Mouse (Mus musculus) testis, postnatal 10 days (tissue): ENCODE measurements around the gene Slc12a8.

Source experiments
- DNase-seq: peaks from one replicate; pipeline ENCODE4 v3.0.0; 2021; ENCODE audit warnings: low spot score

Slc12a8 gene

DNA sequence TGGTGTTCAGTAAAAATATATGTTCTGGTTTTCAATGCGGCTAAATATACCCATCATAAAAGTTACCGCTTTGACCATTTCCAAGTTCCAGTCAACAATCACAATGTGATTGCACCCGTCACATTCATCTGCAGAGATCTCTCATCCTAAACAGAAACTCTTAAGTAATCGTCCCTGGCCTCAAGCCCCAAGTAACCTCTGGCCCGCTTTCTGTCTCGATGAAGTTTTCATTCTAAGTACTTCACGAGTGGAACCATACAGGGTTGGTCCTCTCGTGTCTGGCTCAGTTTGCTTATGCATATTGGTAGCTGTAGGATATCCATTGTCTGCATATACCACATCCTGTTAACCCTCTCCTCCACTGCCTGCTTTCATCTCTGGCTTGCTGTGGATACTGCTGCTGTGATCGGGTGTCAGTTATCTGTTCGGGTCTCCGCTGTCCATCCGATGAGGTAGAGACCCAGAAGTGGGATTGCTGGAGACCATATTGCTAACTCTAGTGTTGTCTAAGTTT is 181.2 kb downstream of the Slc12a8 start:
- DNase-seq, result no peak

DNA sequence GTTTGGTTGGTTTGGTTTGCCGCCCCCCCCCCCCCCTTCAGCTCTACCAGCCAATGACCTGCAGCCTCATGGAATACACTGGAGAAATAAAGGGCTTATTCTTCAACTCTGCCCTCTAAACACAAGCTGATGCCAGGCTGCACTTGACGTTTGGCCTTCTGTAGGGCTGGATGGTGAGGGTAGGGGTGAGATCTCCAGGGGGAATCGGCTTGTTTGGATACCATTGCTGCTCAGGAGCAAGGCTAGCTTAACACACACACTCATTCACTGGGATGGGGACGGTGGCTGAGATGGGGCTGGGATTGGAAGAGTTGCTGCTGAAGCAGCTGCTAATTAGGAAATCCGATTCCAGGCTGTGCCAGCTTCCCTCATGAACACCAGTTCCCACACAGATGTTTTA is 183.5 kb downstream of the Slc12a8 start:
- no peak for DNase-seq

DNA sequence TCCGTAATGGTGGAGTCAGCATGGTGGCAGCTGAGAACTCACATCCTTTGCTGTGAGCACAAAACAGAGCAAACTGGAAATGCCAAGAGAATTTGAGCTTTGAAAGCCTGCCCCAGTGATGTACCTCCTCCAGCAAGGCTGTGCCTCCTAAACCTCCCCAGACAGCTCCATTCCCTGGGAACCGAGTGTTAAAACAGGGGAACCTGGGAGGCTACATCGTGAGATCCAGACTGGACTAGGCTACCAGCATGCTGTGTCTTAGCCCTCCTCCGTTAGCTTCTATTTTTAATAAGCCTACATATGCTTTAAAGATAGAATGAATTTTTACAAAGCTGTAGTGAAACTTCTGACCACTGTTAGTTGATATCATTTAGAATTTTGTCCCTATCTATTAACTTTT is 184.7 kb downstream of the Slc12a8 start:
- DNase-seq, result no peak

DNA sequence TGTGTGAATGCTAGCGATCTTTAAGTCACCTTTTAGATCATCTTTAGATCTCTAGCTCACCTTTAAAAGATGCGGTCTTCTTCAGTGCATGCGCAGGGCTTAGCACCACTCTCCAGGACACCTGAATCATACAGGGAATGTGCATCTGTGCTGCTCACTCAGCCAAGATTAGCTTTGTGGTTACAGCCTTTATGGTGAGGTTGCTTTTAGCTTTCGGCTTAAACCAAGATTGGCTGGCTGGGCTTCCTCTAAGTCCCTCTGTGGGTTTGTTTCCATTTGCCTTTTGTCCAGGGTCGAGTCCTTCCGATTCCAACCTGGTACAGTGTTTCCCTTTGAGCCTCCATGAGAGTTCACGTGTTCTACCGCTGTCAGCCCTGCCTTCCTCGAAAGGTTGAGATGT is 187.2 kb downstream of the Slc12a8 start:
- no peak for DNase-seq

DNA sequence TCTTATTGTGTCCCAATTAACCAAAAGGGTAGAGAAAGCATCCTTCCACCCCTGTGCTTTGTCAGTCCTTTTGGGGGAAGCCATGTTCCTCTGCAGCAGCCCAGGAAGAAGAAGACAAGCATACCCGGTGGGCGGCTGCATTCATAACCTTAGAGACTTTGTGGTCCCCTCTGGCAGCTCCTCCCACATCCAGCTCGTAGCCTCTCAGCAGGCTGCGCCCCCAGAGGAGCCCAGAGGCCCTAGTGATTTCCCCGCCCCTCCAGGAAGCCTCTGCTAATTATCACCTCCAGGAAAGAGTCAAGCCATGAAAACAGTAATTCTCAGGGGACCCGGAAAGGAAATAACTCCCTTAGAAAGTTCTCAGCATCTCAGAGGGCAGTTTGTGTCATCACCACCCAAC is 188.1 kb downstream of the Slc12a8 start:
- no peak for DNase-seq

DNA sequence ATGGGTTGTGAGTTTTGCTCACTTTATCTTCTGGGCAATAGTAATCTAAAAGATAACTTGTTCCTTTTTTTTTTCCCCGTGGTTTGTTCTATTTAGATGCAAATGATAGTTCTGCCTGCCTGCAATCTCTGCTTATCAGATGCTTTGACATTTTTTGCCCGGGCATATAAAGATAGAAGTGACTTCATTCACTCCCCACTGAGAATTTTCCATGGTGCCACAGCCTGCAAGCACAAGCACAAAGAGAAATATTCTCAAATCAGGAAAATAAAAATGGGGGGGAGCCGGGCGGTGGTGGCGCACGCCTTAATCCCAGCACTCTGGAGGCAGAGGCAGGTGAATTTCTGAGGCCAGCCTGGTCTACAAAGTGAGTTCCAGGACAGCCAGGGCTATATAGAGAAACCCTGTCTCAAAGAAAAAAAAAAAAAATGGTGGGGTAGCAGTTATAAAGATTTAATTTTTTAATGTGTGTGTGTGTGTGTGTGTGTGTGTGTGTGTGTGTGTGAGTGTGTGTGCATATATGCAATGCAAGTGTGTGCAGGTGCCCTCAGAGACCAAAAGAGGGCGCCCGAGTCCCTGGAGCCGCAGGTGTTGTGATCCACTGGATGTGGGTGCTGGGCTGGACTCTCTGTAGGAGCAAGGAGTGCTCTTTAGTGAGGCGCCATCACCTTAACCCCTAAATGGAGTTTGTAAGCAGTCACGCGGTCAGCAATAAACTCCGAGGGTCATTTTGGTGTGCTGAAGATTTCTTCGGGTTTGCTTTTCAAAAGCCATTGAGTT is 189.2 kb downstream of the Slc12a8 start:
- DNase-seq, result no peak

DNA sequence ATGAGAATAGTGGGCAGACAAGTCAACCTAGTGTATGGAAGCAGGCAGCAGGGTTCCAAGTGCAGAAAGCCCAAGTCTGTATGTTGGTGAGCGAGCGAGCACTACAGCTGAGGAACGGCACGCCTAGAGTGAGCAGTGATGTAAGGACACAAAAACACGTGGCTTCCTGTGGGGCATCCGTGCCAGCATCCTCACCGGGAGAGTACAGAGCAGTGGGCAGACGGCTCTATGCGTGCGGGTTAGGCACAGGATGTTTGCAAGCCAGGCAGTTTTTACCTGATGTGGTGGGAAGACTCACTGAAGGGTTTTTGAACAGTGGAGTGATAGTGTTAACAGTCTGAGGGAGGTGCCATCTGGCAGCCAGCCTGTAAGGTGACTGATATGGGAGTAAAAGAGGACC is 190.9 kb downstream of the Slc12a8 start:
- no peak for DNase-seq

DNA sequence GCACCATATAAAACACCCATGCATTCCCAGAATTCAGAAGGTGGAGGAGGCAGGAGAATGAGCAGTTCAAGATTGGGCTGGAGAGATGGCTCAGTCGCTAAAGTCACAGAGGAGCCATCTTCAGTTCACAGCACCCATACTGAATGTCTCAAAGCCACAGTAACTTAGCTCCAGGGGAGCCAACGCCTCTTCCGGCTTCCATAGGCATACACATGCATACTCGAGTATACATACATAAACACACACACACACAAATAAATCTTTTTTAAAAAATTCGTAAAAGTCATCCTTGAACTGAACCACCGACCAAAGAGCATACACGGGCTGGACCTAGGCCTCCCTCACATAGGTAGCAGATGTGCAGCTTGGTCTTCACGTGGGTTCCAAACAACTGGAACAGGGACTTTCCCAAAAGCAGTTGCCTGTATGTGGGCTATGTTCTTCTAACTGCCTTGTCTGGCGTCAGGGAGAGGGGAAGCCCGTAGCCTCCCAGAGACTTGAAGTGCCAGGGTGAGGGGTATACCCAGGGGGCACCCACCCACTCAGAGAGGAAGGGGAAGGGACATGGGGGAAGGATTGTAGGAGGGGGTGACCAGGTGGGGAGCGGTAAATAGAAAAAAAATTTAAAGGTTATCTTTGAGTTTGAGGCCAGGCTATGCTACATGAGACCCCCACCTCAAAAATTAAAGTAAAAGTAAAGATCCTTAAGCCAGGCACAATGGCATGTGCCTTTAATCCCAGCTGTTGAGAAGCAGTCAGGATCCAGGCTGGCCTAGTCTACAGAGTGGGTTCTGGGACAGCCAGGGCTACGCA is 191.7 kb downstream of the Slc12a8 start:
- no peak for DNase-seq
